Mouse (Mus musculus) limb, embryonic 15.5 days (tissue): ENCODE data around the gene Ticam1. TPM values are rescaled to one million over a fixed set of nuclear protein-coding genes. Genes with fewer than 3 reads are reported as not detected.
"Not testable (repeated sequence)": the region's sequence is repeated elsewhere in the genome, so short reads cannot be mapped to it uniquely, and the experiment has no call there.

ENCODE experiments used
- ATAC-seq: fragments of 200-750 bp; cut with Nextera tagmentation; 2 replicates; pipeline ENCODE4 v1.8.0; 2017; ENCODE audit warnings: low read depth, moderate TSS enrichment; ENCODE audit not compliant: insufficient number of reproducible peaks, low FRiP score, low TSS enrichment
- H3K27ac ChIP-seq: fragments of 300-500 bp; sonication (generic); 2 replicates; pipeline ENCODE4 v1.5.1; 2015; ENCODE audit warnings: moderate library complexity, mild to moderate bottlenecking, inconsistent platforms
- H3K27me3 ChIP-seq: fragments of 300-500 bp; sonication (generic); 2 replicates; pipeline ENCODE4 v1.6.1; 2015; ENCODE audit warnings: inconsistent platforms
- H3K36me3 ChIP-seq: fragments of 300-500 bp; sonication (generic); 2 replicates; pipeline ENCODE4 v1.6.1; 2015; ENCODE audit warnings: inconsistent platforms
- H3K4me1 ChIP-seq: fragments of 300-500 bp; sonication (generic); 2 replicates; pipeline ENCODE4 v1.6.1; 2015; ENCODE audit warnings: inconsistent platforms
- H3K4me2 ChIP-seq: fragments of 300-500 bp; sonication (generic); 2 replicates; pipeline ENCODE4 v1.6.1; 2015; ENCODE audit warnings: mild to moderate bottlenecking, inconsistent platforms
- H3K4me3 ChIP-seq: fragments of 300-500 bp; sonication (generic); 2 replicates; pipeline ENCODE4 v1.5.1; 2015; ENCODE audit warnings: mild to moderate bottlenecking, inconsistent platforms
- H3K9ac ChIP-seq: fragments of 300-500 bp; sonication (generic); 2 replicates; pipeline ENCODE4 v1.6.1; 2015; ENCODE audit warnings: inconsistent platforms
- H3K9me3 ChIP-seq: fragments of 300-500 bp; sonication (generic); 2 replicates; pipeline ENCODE4 v1.6.1; 2016; ENCODE audit warnings: inconsistent platforms
- WGBS: fragments of 180-500 bp; shearing (Covaris S2); methylation state at CpG from one replicate; pipeline ENCODE4 v1.1.7; 2015; 5-methylcytosine and 5-hydroxymethylcytosine counted together
- polyA plus RNA-seq: library from polyadenylated mRNA; unstranded; fragments of >200 nt; fragmentation: Nextera tagmentation; extraction: Ambion mirVana; gene quantifications from 2 replicates; pipeline ENCODE4 v1.2.1, GENCODE M21; 2015

Ticam1 gene
- polyA plus RNA-seq, 1 experiment from 2014 or later = 7.1 TPM

- no peak overlapping the region for H3K4me3 ChIP-seq
- no peaks in the 10 kb centered on the region for H3K27me3 ChIP-seq
- H3K36me3 ChIP-seq = peaks cover 48% of the 10 kb centered on the region
- ATAC-seq = no peak
- 86% methylated on average over 10 of the region's 10 CpGs for WGBS
- peaks cover 61% of the 10 kb centered on the region for H3K4me1 ChIP-seq
- H3K27ac ChIP-seq = no peak overlapping the region
- H3K4me2 ChIP-seq = no peak overlapping the region
- no peak overlapping the region for H3K9ac ChIP-seq
- no peaks in the 10 kb centered on the region for H3K9me3 ChIP-seq
These were observed 17.1 kb downstream of the Ticam1 start for GRCm38 (mm10) chr17:56259301-56260037.

- not testable (repeated sequence) for H3K27me3 ChIP-seq, H3K9ac ChIP-seq, H3K4me3 ChIP-seq, H3K27ac ChIP-seq, ATAC-seq, H3K9me3 ChIP-seq
- Histone ChIP-seq H3K36me3 (peaks cover 48% of the 10 kb centered on the region), H3K4me1 (peaks cover 61% of the 10 kb centered on the region), H3K4me2 (peak overlapping the region; percentile 19; the same call in 1 of the 2 replicates)
- WGBS = 69% methylated on average over 2 of the region's 2 CpGs
These were observed 17.8 kb downstream of the Ticam1 start for GRCm38 (mm10) chr17:56258812-56259211.

- Histone ChIP-seq H3K4me2 (peak overlapping the region; percentile 96; the same call in 1 of the 2 replicates), H3K4me1 (peaks cover 61% of the 10 kb centered on the region), H3K4me3 (peak overlapping the region; percentile 66), H3K36me3 (peaks cover 48% of the 10 kb centered on the region)
- 92% methylated on average over 19 of the region's 19 CpGs for WGBS
- H3K9ac ChIP-seq, ATAC-seq, H3K27me3 ChIP-seq, H3K27ac ChIP-seq, H3K9me3 ChIP-seq: not testable (repeated sequence)
These were observed 18.3 kb downstream of the Ticam1 start for GRCm38 (mm10) chr17:56258269-56258668.

- peak overlapping the region; percentile 51 for H3K9ac ChIP-seq
- no peaks in the 10 kb centered on the region for H3K27me3 ChIP-seq
- peak overlapping the region; percentile 75 for H3K27ac ChIP-seq
- no peak for ATAC-seq
- WGBS = 9% methylated on average over 58 of the region's 58 CpGs
- H3K9me3 ChIP-seq = no peaks in the 10 kb centered on the region
- peak overlapping the region; percentile 66 for H3K4me3 ChIP-seq
- peak overlapping the region; percentile 96 for H3K4me2 ChIP-seq
- peaks cover 56% of the 10 kb centered on the region for H3K4me1 ChIP-seq
- H3K36me3 ChIP-seq = peaks cover 39% of the 10 kb centered on the region
These were observed 19.2 kb downstream of the Ticam1 start for GRCm38 (mm10) chr17:56257181-56257894.

- Histone ChIP-seq H3K9ac (peak within 1 kb of the TSS; percentile 51), H3K9me3 (no peaks in the 10 kb centered on the region), H3K27me3 (no peaks in the 10 kb centered on the region), H3K27ac (peak within 1 kb of the TSS; percentile 96), H3K4me1 (peaks cover 49% of the 10 kb centered on the region), H3K4me3 (peak within 1 kb of the TSS; percentile 66), H3K36me3 (peaks cover 32% of the 10 kb centered on the region), H3K4me2 (peak within 1 kb of the TSS; percentile 96)
- under 1% methylated on average over 28 of the region's 28 CpGs for WGBS
- ATAC-seq = peak; percentile 93
These were observed 20.2 kb downstream of the Ticam1 start, which contains the start of gene Fem1a for GRCm38 (mm10) chr17:56256239-56256881. Gene Fem1a, plus strand, starts transcription at chr17:56256810.

- H3K27ac ChIP-seq = peak overlapping the region; percentile 96
- no peak overlapping the region for H3K9ac ChIP-seq
These were observed 20.7 kb downstream of the Ticam1 start for GRCm38 (mm10) chr17:56255863-56256238.

GRCm38 (mm10) chr17:56255429-56255828 is 21.2 kb downstream of the Ticam1 start:
- ATAC-seq = 0 out of 2 replicates have a peak, but pooled peaks have one; percentile 12

More at GRCm38 (mm10) chr17:56255863-56256238, 20.7 kb downstream of the Ticam1 start:
- Histone ChIP-seq H3K4me3 (peak overlapping the region; percentile 66), H3K4me1 (peaks cover 47% of the 10 kb centered on the region), H3K9me3 (no peaks in the 10 kb centered on the region), H3K36me3 (peaks cover 27% of the 10 kb centered on the region), H3K27me3 (no peaks in the 10 kb centered on the region), H3K4me2 (peak overlapping the region; percentile 62)
- under 1% methylated on average over 32 of the region's 32 CpGs for WGBS
- peak; percentile 89 for ATAC-seq

GRCm38 (mm10) chr17:56254695-56255094 is 21.9 kb downstream of the Ticam1 start:
- no peak for ATAC-seq
- no peak overlapping the region for H3K4me3 ChIP-seq
- H3K9ac ChIP-seq = no peak overlapping the region
- WGBS = 79% methylated on average over 4 of the region's 4 CpGs
- no peak overlapping the region for H3K4me2 ChIP-seq
- no peaks in the 10 kb centered on the region for H3K27me3 ChIP-seq
- no peaks in the 10 kb centered on the region for H3K9me3 ChIP-seq
- H3K4me1 ChIP-seq = peaks cover 37% of the 10 kb centered on the region
- H3K36me3 ChIP-seq = peaks cover 16% of the 10 kb centered on the region
- H3K27ac ChIP-seq = no peak overlapping the region

More at GRCm38 (mm10) chr17:56255429-56255828, 21.2 kb downstream of the Ticam1 start:
- no peaks in the 10 kb centered on the region for H3K9me3 ChIP-seq
- no peaks in the 10 kb centered on the region for H3K27me3 ChIP-seq
- peaks cover 44% of the 10 kb centered on the region for H3K4me1 ChIP-seq
- H3K4me3 ChIP-seq = peak overlapping the region; percentile 66; the same call in 1 of the 2 replicates
- WGBS = 16% methylated on average over 9 of the region's 9 CpGs
- H3K27ac ChIP-seq = peak overlapping the region; percentile 83
- H3K4me2 ChIP-seq = peak overlapping the region; percentile 34
- peaks cover 23% of the 10 kb centered on the region for H3K36me3 ChIP-seq
- no peak overlapping the region for H3K9ac ChIP-seq

GRCm38 (mm10) chr17:56251136-56251829 is 25.3 kb downstream of the Ticam1 start:
- no peak overlapping the region for H3K4me3 ChIP-seq
- peaks cover 12% of the 10 kb centered on the region; the same call in 1 of the 2 replicates for H3K4me1 ChIP-seq
- no peaks in the 10 kb centered on the region for H3K9me3 ChIP-seq
- no peak overlapping the region for H3K27ac ChIP-seq
- WGBS = 23% methylated on average over 6 of the region's 6 CpGs
- H3K9ac ChIP-seq = no peak overlapping the region
- ATAC-seq = no peak
- H3K4me2 ChIP-seq = no peak overlapping the region
- no peaks in the 10 kb centered on the region for H3K27me3 ChIP-seq
- no peaks in the 10 kb centered on the region for H3K36me3 ChIP-seq

- 55% methylated on average over 7 of the region's 7 CpGs for WGBS
- Histone ChIP-seq H3K9ac (no peak overlapping the region), H3K27ac (no peak overlapping the region)
These were observed 31.0 kb downstream of the Ticam1 start for GRCm38 (mm10) chr17:56245608-56246007.

More at GRCm38 (mm10) chr17:56245608-56246007, 31.0 kb downstream of the Ticam1 start:
- ATAC-seq = no peak
- H3K4me3 ChIP-seq = no peak overlapping the region
- 0 out of 2 replicates have a peak, but pooled peaks cover 2% of the 10 kb centered on the region for H3K4me1 ChIP-seq
- H3K9me3 ChIP-seq = no peaks in the 10 kb centered on the region
- H3K4me2 ChIP-seq = no peak overlapping the region
- H3K27me3 ChIP-seq = peaks cover 11% of the 10 kb centered on the region
- no peaks in the 10 kb centered on the region for H3K36me3 ChIP-seq
